Mouse (Mus musculus): Measurements from ENCODE around the gene Nek9. TPM values are rescaled to one million over a fixed set of nuclear protein-coding genes. Genes with fewer than 3 reads are reported as not detected.
A peak's percentile ranks its signal among the peaks of the same experiment; 100 is the strongest.

Gene Nek9
- polyA plus RNA-seq, 1 experiment: 0.15 TPM

DNA sequence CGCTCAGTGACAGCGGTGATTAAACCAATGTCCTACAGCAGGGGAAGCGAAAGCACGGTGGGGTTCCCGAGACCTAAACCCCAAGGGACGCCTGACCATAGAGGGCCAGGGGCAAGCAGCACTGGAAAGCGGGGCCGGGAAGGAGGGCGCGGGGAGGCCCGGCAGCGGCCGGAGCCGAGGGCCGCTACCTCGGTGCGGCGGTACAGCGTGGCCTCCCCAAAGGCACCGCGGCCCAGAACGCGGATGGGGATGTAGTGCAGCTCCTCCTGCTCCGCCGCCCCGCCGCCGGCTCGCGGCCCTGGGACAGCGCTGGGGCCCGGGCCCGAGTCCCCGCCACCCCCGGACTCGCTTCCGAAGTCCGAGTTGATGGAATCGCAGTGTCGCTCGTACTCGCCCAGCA lies 347 bp downstream of the Nek9 start:
- H3K4me3 ChIP-seq (replicated peaks): peak overlapping the region; percentile 97
- peaks cover 53% of the 10 kb centered on the region for H3K36me3 ChIP-seq (ENCODE audit: control insufficient read depth)
- no peaks in the 10 kb centered on the region for H3K27me3 ChIP-seq (ENCODE audit: control insufficient read depth)
- no peaks in the 10 kb centered on the region for H3K9me3 ChIP-seq (ENCODE audit: control insufficient read depth, low read length)
- TF ChIP-seq TAL1 (IDR thresholded peaks at IDR 0.05; ENCODE audit: low read length) (no peak), GATA1 (IDR thresholded peaks at IDR 0.05; ENCODE audit: low read length) (no peak)
- H3K4me1 ChIP-seq (ENCODE audit: control insufficient read depth): peaks cover 34% of the 10 kb centered on the region

DNA sequence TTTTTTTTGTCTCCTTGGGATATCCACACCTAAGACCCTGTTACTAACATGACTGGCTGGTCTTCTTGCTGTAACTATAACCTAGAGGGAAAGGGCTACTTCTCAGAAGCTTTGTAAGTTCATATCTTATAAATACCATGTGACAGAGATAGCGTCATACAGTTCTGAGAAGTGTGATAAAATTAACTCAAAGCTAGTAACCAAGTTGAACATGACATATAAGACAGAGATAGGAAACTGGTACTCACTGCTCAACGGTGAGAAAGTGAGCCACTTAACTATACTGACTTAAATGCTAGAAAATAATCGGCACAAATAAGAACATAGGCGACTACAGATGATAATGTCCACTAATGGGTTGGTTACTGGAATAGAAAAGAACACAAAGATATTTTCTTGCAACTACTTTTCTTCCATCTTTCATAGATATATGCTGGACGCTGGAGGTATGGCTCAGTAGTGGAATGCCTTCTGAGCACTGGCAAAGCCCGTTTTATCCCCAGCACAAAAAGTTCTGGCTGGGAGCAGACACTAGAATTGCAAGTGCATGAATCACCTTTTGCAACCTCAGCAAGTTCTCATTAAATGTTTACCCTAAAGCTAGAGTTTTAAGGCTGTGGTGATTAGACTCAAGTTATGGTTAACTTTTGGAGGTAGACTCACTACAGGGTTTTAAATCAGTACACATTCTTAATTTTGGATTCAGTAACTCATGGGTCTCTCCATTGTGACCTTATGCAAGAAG lies 1.4 kb downstream of the Nek9 start:
- Histone ChIP-seq H3K4me1 (ENCODE audit: control insufficient read depth) (peaks cover 34% of the 10 kb centered on the region), H3K27me3 (ENCODE audit: control insufficient read depth) (no peaks in the 10 kb centered on the region), H3K36me3 (ENCODE audit: control insufficient read depth) (peaks cover 55% of the 10 kb centered on the region), H3K4me3 (replicated peaks) (peak overlapping the region; percentile 97), H3K9me3 (ENCODE audit: control insufficient read depth, low read length) (no peaks in the 10 kb centered on the region)
- TF ChIP-seq TAL1 (IDR thresholded peaks at IDR 0.05; ENCODE audit: low read length) (no peak), GATA1 (IDR thresholded peaks at IDR 0.05; ENCODE audit: low read length) (no peak)

DNA sequence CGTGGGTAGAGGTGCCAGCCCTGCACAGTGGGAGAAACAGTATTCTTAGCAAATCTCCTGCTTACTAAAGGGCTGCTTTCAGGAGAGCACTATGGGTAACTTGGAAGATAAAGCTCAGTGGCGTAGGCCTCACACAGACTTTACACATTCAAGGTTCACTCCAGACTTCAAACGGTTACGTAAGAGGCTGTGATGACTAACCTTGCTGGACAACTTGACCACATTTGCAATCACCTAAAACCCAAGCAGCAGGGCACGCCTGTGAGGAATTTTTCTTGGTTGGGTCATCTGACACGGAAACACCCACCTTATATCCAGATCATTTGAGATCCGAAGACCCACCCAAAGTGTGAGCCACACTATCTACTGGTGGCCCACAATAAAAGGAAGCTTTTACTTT lies 9.0 kb downstream of the Nek9 start:
- H3K27me3 ChIP-seq (ENCODE audit: control insufficient read depth): no peaks in the 10 kb centered on the region
- H3K9me3 ChIP-seq (ENCODE audit: control insufficient read depth, low read length): no peaks in the 10 kb centered on the region
- peaks cover 88% of the 10 kb centered on the region for H3K36me3 ChIP-seq (ENCODE audit: control insufficient read depth)
- H3K4me3 ChIP-seq (replicated peaks): no peak overlapping the region
- H3K4me1 ChIP-seq (ENCODE audit: control insufficient read depth): no peaks in the 10 kb centered on the region
- TF ChIP-seq TAL1 (IDR thresholded peaks at IDR 0.05; ENCODE audit: low read length): no peak
- no peak for TF ChIP-seq GATA1 (IDR thresholded peaks at IDR 0.05; ENCODE audit: low read length)

DNA sequence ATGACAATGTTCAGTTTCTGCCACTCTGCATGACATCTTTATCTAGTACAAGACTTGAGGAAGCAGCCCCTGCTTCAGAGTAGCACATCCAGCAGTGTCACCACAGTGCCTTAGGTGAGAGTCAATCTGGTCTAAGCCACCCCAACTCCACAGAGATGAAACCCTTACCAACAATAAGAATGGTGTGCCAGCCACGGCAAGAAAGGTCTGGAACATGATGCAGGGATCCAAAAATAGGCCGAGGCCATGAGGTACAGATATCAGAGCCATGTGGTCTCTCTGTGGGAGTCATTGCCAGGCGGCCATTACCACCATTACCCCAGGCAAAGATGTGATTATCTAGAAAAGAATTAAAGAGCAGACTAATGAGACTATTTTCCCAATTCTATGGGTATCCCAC lies 30.5 kb downstream of the Nek9 start:
- Histone ChIP-seq H3K9me3 (ENCODE audit: control insufficient read depth, low read length) (no peaks in the 10 kb centered on the region), H3K36me3 (ENCODE audit: control insufficient read depth) (peaks cover 98% of the 10 kb centered on the region), H3K4me3 (replicated peaks) (no peak overlapping the region), H3K27me3 (ENCODE audit: control insufficient read depth) (no peaks in the 10 kb centered on the region), H3K4me1 (ENCODE audit: control insufficient read depth) (peaks cover 7% of the 10 kb centered on the region)
- TF ChIP-seq TAL1 (IDR thresholded peaks at IDR 0.05; ENCODE audit: low read length) (no peak), GATA1 (IDR thresholded peaks at IDR 0.05; ENCODE audit: low read length) (no peak)

DNA sequence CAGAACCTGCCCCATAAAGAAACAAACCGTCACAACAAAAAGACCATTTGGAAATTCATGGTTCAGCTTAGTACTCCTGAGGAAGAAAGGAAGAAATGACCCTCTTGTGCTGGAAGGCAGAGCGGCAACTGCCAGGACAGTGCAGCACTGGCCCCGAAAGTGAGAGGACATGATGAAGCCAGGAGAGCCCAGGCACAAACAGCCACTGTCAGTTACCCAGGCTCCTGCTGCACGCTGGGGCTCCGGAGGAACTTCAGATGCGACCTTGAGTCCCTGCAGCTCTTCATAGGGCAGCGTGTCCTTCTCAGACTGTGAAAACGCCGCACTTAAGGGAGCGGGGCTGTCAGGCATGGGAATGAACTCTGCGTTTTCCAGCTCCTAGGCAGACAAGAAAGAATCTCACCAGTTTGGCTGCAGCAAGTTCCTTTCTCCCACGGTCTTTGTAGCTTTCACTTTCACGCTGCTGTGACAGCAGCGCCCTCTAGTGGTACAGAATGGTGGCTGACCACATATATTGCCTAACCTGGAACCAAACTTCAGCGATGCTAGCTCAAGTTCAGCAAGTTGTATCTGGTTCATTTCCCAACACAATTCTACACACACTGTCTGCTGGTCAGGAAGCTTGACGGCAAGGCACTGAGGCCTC lies 33.8 kb downstream of the Nek9 start:
- Histone ChIP-seq H3K36me3 (ENCODE audit: control insufficient read depth) (peaks cover 98% of the 10 kb centered on the region), H3K4me3 (replicated peaks) (peak overlapping the region; percentile 50), H3K4me1 (ENCODE audit: control insufficient read depth) (peaks cover 7% of the 10 kb centered on the region), H3K9me3 (ENCODE audit: control insufficient read depth, low read length) (no peaks in the 10 kb centered on the region), H3K27me3 (ENCODE audit: control insufficient read depth) (no peaks in the 10 kb centered on the region)
- TF ChIP-seq GATA1 (IDR thresholded peaks at IDR 0.05; ENCODE audit: low read length) (no peak), TAL1 (IDR thresholded peaks at IDR 0.05; ENCODE audit: low read length) (no peak)

DNA sequence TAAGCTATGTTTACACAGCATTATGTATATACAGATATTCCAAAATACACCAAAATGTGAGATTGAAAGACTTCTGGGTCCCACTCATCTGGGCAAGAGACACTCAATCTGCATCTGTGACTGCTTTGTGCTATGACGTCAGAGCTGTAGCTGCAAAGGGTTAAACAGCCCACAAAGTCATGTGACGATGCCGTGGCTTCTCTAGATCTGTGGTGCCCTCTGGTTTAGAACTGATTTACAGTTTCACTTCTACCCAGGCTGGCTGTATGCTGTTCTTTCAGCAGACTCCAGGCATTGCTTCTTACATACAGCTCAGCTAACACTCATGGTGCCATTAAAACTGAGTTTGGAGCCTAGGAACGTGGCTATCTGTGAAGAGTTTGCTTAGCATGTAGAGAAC lies 34.4 kb downstream of the Nek9 start:
- TF ChIP-seq TAL1 (IDR thresholded peaks at IDR 0.05; ENCODE audit: low read length) (no peak), GATA1 (IDR thresholded peaks at IDR 0.05; ENCODE audit: low read length) (no peak)
- Histone ChIP-seq H3K9me3 (ENCODE audit: control insufficient read depth, low read length) (no peaks in the 10 kb centered on the region), H3K36me3 (ENCODE audit: control insufficient read depth) (peaks cover 98% of the 10 kb centered on the region)

DNA sequence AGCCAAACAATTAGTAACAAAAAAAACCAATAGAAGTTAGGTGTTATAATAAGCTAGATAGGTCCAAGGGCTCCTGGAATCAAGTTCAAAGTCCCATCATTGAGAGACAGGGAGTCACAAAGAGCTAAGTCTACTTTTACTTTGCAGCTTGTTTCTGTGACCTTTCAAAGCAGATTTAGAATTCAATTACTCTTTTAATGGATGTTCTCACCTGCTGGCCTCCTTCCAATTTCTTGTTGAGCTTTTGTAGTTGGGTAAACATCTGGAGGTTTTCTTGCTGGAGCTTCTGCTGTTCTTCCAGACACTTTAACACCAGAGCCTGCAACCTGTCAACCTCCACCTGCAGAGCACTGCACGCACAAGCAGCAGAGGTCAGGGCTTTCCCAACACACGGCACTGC lies 35.9 kb downstream of the Nek9 start:
- no peaks in the 10 kb centered on the region for H3K9me3 ChIP-seq (ENCODE audit: control insufficient read depth, low read length)
- no peak overlapping the region for H3K4me3 ChIP-seq (replicated peaks)
- no peak for TF ChIP-seq TAL1 (IDR thresholded peaks at IDR 0.05; ENCODE audit: low read length)
- TF ChIP-seq GATA1 (IDR thresholded peaks at IDR 0.05; ENCODE audit: low read length): no peak
- H3K4me1 ChIP-seq (ENCODE audit: control insufficient read depth): peaks cover 7% of the 10 kb centered on the region
- H3K36me3 ChIP-seq (ENCODE audit: control insufficient read depth): peaks cover 89% of the 10 kb centered on the region
- no peaks in the 10 kb centered on the region for H3K27me3 ChIP-seq (ENCODE audit: control insufficient read depth)

More for the DNA sequence above, 34.4 kb downstream of the Nek9 start:
- H3K4me1 ChIP-seq (ENCODE audit: control insufficient read depth): peaks cover 7% of the 10 kb centered on the region
- H3K4me3 ChIP-seq (replicated peaks): no peak overlapping the region
- H3K27me3 ChIP-seq (ENCODE audit: control insufficient read depth): no peaks in the 10 kb centered on the region

DNA sequence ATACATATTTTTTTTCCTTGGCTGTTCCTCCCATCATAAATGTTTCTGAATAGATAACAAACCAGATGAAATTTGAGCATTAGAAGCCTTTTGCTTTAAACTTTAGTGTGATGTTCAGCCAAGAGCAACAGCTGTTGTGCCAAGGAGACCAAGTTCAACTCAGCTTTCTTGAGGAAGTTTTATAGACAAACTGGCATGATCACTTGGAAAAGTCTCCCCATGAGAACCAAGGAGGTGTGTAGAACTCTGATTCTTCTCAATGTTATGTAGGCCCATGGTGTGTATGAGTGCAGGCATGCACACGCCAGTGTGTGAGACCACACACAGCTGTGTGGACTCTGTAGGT lies 40.4 kb downstream of the Nek9 start:
- no peaks in the 10 kb centered on the region; the same call in 1 of the 2 replicates for H3K27me3 ChIP-seq (ENCODE audit: control insufficient read depth)
- no peaks in the 10 kb centered on the region for H3K4me1 ChIP-seq (ENCODE audit: control insufficient read depth)
- H3K9me3 ChIP-seq (ENCODE audit: control insufficient read depth, low read length): no peaks in the 10 kb centered on the region; the same call in 1 of the 2 replicates
- no peak overlapping the region for H3K4me3 ChIP-seq (replicated peaks)
- TF ChIP-seq TAL1 (IDR thresholded peaks at IDR 0.05; ENCODE audit: low read length) (no peak), GATA1 (IDR thresholded peaks at IDR 0.05; ENCODE audit: low read length) (no peak)
- H3K36me3 ChIP-seq (ENCODE audit: control insufficient read depth): peaks cover 45% of the 10 kb centered on the region

DNA sequence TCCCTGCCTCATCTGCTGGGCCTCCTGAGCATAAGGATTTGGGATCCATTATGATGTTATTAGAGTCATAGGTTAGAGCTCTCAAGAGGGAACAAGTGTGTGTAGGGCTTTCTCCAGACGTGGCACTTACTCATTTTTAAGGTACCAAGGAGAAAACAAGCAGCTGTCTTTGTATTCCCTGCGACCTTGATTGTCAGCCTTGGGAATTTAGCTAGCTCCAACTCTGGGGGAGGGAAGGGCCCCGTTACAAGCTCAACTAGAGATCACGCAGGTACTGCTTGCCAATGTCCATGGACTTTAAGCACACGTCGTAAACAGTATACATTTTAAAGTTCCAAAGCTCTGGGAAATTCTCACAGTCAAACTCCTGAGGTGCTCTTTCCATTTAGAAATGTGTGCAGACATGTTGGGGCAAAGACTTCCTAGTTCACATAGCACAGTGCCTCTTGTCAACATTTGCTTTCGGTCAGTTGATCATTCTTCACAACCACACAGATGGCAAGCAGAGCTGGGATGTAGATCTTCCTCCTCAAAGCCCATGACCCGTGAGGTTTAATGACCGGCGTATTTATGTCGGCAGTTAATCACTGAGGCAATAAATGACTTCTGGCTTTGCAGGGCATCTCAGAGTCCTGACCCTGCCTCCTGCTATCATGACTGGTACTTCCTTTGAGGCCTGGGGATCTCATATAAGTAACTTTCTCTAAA lies 40.9 kb downstream of the Nek9 start:
- Histone ChIP-seq H3K4me3 (replicated peaks) (no peak overlapping the region), H3K4me1 (ENCODE audit: control insufficient read depth) (no peaks in the 10 kb centered on the region), H3K9me3 (ENCODE audit: control insufficient read depth, low read length) (no peaks in the 10 kb centered on the region; the same call in 1 of the 2 replicates), H3K27me3 (ENCODE audit: control insufficient read depth) (no peaks in the 10 kb centered on the region; the same call in 1 of the 2 replicates), H3K36me3 (ENCODE audit: control insufficient read depth) (peaks cover 40% of the 10 kb centered on the region)
- TF ChIP-seq GATA1 (IDR thresholded peaks at IDR 0.05; ENCODE audit: low read length) (no peak), TAL1 (IDR thresholded peaks at IDR 0.05; ENCODE audit: low read length) (no peak)
